Mouse (Mus musculus) heart, postnatal 25 days (tissue): ENCODE results near the gene Hmgxb4. TPM values are rescaled to one million over a fixed set of nuclear protein-coding genes. Genes with fewer than 3 reads are reported as not detected.

Experiments used
- DNase-seq: peaks from one replicate; pipeline ENCODE4 v3.0.0; 2022; ENCODE audit warnings: low spot score
- intact Hi-C: fragments of 180-260 bp; cut with DNase I; formaldehyde crosslinking; loops from one replicate; pipeline ENCODE4 v1.15.1; 2025
- total RNA-seq, 2 experiments: library from RNA; stranded (reverse); gene quantifications; 2 replicates each; pipeline ENCODE4 v1.2.3; 2021

Gene Hmgxb4
- total RNA-seq, 2 experiments from 2014 or later = 12.4 to 16.3 TPM

GRCm38 (mm10) chr8:75015981-75016380 lies 22.8 kb downstream of the Hmgxb4 start:
- intact Hi-C loops = no loop called here
- DNase-seq = no peak

DNA sequence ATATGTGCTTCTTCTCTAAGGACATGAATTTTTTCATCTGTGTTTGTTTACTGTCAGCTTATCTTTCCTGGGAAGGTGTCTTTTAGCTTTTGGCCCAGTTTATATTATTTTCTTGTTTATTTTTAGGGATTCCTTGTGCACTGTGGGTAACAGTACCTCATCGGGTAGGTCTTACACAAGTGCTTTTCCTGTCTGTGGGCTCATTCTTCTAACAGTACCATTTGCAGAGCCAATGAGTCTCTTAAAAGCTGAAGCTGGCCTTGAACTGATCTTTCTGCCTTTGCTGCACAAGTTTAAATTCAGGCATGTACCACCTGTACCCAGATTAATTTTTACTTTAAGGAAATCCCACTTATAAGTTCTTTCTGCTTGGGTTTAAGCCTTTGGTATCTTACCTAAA lies 23.3 kb downstream of the Hmgxb4 start:
- DNase-seq = no peak
- intact Hi-C loops = no loop called here

DNA sequence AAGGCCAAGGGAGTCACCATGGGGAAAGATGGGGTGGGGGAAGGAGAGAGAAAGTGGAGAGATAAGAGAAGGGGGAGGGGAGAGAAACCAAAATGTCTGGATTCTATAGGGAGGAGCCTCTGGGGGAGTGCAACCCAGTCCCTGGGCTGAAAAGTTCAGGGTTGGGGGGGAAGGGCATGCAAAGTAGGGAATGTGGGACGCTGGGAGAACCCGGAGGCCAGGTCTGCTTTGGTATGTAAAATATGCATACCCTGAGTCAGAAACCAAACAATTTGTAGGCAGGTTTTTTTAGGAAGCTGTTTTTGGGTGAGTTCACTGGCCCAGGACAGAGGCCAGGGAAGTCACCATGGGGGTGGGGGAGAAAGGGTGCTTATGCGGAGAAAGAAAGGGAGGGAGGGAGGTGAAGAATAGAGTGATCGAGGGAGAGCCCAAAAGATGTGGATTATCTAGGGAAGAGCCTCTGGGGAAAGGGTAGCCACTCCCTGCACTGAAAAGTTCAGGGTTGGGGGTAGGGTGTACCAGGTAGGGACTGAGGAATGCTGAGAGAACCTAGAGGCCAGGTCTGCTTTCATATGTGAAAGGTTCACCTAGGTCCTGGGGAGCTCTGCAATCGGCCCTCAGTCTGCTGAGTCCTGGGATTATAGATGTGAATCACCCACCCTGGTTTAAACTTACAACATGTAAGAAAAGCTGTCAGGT lies 25.3 kb downstream of the Hmgxb4 start:
- no peak for DNase-seq
- intact Hi-C loops = no loop called here

DNA sequence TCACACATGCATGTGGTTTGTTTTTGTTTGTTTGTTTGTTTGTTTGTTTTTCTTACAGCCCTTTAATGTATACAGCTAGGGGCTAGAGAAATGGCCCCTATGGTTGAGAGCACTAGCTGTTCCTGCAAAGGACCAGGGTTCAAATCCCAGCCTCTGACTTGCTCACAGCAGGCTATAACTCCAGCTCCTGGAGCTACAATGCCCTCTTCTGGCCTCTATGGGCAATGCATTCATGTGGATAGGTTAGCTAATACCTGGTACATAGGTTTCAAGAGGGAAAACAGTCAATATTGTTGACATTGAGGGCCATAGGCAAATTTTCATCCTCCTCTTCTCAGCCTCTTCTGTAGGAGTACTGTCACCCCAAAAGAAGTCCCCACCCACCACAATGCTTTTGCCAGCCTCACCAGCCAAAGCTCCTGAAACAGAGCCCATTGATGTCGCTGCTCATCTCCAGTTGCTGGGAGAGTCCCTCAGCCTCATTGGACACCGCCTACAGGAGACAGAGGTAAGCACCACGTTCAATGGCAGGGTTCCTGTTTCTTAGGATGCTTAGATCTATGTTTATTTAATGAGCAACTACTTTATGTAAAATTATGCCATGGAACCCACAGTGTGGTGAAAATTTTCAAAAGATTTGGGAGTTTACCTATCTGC lies 30.6 kb downstream of the Hmgxb4 start:
- no peak for DNase-seq
- intact Hi-C loops = no loop called here

DNA sequence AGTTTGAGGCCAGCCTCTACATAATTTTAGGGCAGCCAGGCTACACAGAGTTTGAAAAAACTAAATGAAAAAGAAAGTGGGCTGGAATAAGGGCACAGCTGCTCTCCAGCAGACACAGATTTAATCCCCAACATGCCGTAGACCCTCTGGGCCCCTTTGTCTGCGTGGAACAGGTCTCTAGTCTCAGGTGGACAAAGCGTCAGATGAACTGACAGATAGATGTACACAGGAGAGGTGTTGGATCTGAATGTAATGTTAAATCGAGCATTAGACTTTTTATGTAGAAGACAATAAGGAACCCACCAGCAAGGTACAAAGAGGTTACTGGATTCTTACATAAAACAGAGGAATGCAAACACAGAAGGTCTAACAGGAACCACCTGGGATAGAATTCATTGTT lies 32.7 kb downstream of the Hmgxb4 start:
- DNase-seq = no peak
- intact Hi-C loops = no loop called here

DNA sequence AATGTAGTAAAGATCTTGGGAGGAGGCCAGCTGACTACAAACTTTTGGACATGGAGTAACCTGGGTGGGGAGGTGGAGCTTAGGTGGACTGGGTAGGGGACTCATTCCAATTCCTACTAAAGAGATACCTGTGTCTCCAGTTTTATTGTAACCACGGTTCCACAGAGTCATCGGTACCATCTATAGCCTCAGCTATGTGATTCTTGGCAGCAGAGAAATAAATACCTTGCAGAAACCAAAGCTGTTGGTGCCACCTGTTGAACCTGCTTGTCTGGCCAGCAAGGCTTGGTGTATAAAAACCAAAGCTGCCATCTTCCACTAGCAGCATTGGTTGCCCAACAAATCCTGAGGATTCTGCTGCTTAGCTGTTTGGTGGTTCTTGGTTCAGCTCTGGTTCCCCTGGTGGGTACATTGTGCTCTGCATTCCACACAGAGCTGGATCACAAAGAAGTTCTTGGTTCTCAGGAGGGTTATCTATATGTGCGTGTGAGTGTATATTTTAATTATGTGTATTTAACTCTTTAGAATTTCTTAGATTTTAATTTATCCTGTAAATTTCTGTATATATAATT lies 37.4 kb downstream of the Hmgxb4 start:
- intact Hi-C loops = loop anchor here (5.0 kb wide), 1 partner anchor 38 kb away; the partner anchor contains the start of gene Hmgxb4

DNA sequence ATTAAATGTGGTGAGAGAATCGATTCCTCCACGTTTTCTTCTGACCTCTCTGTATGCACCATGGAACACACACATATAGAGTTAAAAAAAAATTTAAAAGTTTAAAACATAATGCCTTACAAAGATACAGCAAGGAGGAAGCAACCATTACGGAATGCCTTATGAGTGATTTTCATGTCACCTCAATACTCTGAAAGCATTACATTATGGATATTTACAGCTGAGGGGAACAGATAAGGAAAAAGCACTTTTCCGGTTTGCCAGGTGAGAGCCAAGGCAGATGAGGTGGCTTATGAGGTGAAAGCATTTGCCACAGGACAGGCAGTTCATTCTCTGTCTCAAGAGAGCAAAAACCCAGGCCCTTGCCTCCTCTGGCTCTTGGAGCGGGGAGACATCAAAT lies 39.8 kb downstream of the Hmgxb4 start:
- intact Hi-C loops = loop anchor here (5.0 kb wide), 1 partner anchor 41 kb away; the partner anchor contains the start of gene Hmgxb4
- DNase-seq = no peak

More for the DNA sequence above, 37.4 kb downstream of the Hmgxb4 start:
- no peak for DNase-seq

- peak; percentile 97 for DNase-seq
- intact Hi-C loops = loop anchor here (5.0 kb wide), 1 partner anchor 41 kb away; the partner anchor contains the start of gene Hmgxb4
Observed at GRCm38 (mm10) chr8:75033511-75034243, 40.5 kb downstream of the Hmgxb4 start, which contains the start of gene Tom1. Gene Tom1 (plus strand): TSS chr8:75033705.

DNA sequence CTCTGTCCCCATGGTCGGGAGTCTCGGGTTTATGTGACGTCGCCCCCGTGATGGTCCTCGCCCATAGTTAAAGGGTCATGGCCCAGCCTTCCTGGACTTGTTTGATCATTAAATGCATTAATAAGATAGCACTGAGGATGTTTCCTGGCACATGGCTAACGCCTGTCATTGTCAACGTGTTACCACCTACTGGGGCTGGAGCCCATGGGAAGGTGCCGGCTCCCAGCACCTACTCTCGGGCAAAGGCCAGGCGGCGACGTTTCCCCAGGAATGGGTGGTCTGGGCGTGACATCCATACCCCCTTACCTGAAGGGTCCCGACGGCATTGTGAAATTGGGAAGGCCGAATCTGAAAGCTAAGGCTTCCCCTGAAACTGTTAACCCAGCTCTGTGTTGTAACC lies 41.1 kb downstream of the Hmgxb4 start:
- intact Hi-C loops = loop anchor here (5.0 kb wide), 1 partner anchor 42 kb away; the partner anchor contains the start of gene Hmgxb4
- no peak for DNase-seq

DNA sequence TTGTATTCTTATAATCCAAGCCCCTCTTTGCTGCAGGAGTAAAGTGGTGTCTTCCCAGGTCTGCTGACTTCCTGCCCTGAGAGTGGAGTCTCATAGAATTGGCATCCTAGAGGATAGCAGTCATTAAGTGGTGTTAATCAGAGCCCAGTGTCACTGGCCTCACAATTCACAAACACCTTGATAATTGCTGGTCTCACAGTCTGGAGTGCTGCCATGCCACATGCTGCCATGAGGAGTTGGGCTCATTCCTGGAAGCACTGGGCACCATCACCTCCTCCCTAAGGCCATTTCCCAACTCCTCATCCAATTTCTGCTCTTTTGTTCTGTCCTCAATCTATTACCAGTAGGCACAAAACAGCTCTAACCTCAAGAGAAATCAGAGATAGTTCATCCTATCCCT lies 42.5 kb downstream of the Hmgxb4 start:
- intact Hi-C loops = no loop called here
- no peak for DNase-seq

- peak; percentile 17 for DNase-seq
- intact Hi-C loops = no loop called here
Observed at GRCm38 (mm10) chr8:75038497-75038896, 45.3 kb downstream of the Hmgxb4 start.

DNA sequence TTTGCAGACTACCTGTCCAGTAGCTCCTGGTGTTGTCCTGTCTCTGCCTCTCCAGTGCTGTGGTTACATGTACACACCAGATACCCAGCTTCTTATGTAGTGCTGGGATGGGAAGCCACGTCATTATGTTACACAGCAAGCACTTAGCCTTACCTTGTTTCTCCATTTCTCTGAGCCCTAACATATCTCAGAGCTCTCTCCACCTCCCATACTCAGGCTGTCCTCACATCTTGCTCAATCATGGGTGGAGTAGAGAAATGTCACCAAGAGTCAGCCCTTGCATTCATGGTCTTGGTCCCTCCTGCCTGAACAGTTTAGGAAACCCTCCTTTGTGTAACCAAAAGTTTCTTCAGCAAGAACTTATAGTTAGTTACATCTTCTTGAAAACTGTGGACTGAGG lies 46.6 kb downstream of the Hmgxb4 start:
- intact Hi-C loops = no loop called here
- no peak for DNase-seq

DNA sequence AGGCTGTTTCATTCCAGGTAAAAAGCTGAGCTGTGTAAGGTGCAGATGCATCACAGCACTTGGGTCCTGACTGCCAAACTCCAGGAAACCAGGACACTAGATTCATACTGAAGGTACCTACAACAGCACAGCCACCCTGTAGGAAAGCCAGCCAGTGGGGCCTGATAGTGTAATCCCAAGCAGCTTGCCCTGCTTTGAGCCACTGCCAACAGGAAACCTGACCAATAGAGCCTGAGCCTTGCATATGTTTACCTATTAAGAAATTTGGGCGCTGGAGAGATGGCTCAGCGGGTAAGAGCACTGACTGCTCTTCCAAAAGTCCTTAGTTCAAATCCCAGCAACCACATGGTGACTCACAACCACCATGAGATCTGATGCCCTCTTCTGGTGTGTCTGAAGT lies 49.0 kb downstream of the Hmgxb4 start:
- intact Hi-C loops = no loop called here
- no peak for DNase-seq

- no peak for DNase-seq
- intact Hi-C loops = no loop called here
Observed at GRCm38 (mm10) chr8:75042974-75043373, 49.8 kb downstream of the Hmgxb4 start.

GRCm38 (mm10) chr8:75046303-75046702 lies 53.1 kb downstream of the Hmgxb4 start:
- no peak for DNase-seq
- intact Hi-C loops = no loop called here

GRCm38 (mm10) chr8:75047784-75048183 lies 54.6 kb downstream of the Hmgxb4 start:
- intact Hi-C loops = no loop called here
- no peak for DNase-seq

- no peak for DNase-seq
- intact Hi-C loops = no loop called here
Observed at GRCm38 (mm10) chr8:75053342-75053741, 60.2 kb downstream of the Hmgxb4 start.

DNA sequence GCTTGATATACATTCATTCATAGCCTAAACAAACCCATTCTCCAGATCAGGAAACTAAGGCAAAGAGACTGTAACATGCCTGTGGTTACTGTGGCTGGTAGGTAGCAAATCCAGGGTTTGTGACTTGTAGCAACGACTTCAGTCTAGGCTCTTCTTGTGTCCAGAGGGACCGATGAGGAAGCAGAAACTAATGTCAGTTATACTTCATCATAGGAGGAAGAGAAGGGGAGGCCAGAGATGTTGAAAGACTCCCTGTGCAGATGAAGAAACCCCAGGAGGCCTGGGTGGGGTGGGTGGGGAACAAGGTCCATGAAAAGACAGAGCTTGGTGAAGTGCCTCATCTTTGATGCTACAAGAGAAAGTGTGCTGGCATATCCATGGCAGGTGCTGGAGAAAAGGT lies 62.5 kb downstream of the Hmgxb4 start:
- no peak for DNase-seq
- intact Hi-C loops = no loop called here

DNA sequence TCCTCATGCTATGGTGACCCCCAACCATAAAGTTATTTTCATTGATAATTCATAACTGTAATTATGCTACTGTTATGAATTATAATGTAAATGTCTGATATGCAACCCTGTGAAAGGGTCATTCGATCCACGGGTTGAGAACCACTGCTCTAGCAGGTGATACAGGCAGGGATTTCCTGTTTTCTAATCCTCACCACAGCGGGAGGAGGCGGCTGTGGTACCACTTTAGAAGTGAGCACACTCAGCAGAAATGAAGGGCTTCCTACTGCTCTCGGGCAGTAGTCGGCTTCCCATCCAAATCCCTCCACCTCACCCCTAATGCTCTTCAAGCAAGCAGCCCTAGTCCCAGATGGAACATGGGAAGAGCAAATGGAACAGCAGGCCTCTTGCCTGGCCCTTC lies 66.9 kb downstream of the Hmgxb4 start:
- DNase-seq = no peak
- intact Hi-C loops = no loop called here

DNA sequence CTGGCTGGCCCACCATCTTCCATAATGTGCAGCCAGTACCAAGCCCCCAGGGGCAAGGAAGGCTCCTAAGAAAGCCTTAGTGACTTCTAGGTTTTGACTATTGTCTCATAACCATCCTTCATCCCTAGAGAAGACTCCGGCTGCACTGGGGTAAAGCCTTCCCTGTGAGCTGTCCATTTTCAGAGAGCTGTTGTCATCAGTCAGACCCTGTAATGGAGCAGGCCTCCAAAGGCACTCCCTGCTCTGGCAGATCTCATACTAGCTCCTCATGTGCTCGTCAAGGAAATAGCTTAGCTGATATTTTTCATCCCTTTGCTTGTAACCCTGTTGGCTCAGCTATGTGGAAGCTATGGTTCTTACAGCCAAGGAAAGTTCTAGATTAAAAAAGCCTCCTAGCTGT lies 67.7 kb downstream of the Hmgxb4 start:
- DNase-seq = no peak
- intact Hi-C loops = no loop called here
